Mouse (Mus musculus): ENCODE measurements around the gene Cdsn. TPM values are rescaled to one million over a fixed set of nuclear protein-coding genes. Genes with fewer than 3 reads are reported as not detected.

Gene Cdsn
- total RNA-seq, 1 experiment, result 1.1 TPM

DNA sequence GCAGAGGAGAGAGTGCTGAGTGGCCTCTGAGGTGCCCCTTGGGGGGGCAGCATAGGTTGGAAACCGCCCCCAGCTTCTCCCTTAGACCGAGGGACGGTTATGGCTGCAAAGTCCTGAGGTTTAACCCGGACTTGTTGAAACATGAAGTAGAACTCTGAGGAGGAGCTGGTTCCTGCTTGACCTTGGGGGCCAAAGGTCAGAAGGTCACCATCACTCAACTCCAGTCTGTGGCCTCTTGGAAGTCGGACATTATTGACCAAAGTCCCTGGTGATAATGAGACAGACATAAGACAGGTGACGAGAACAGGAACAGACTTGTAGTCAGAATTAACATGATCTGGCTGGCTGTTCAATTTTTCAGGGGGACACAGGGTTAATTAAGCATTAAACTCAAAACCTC lies 37.2 kb upstream of the Cdsn start:
- H3K27ac ChIP-seq (ENCODE audit: insufficient read depth, low read depth, low read length, poor library complexity, severe bottlenecking), result peak overlapping the region; percentile 16; the same call in 1 of the 2 replicates
- H3K4me1 ChIP-seq (ENCODE audit: control insufficient read depth in 2 of 2, insufficient read depth in 2 of 2, low read length in 2 of 2, poor library complexity in 1 of 2), result peaks cover 5 to 12% of the 10 kb centered on the region in 2 experiments; a peak in 2 of 4 replicates
- TF ChIP-seq ZC3H11A (IDR thresholded peaks at IDR 0.05; ENCODE audit: borderline replicate concordance, low read depth, low read length), result no peak
- no peak for TF ChIP-seq ZNF384 (IDR thresholded peaks at IDR 0.05; ENCODE audit: low read depth, low read length)
- TF ChIP-seq MAFK (IDR thresholded peaks at IDR 0.05; ENCODE audit: insufficient read depth, low read depth, low read length), result no peak
- TF ChIP-seq CHD2 (IDR thresholded peaks at IDR 0.05; ENCODE audit: low read depth, low read length), result no peak
- no peak for TF ChIP-seq HCFC1 (IDR thresholded peaks at IDR 0.05; ENCODE audit: borderline replicate concordance, insufficient read depth, low read length)
- no peak overlapping the region for H3K4me3 ChIP-seq (ENCODE audit: insufficient read depth in 1 of 2, low read depth in 1 of 2, low read length in 2 of 2, poor library complexity in 1 of 2, severe bottlenecking in 1 of 2)
- H3K36me3 ChIP-seq (ENCODE audit: control insufficient read depth, insufficient read depth, low read length, poor library complexity, severe bottlenecking), result peaks cover 34% of the 10 kb centered on the region
- no peak for DNase-seq (ENCODE audit: low read depth, low spot score)
- no peaks in the 10 kb centered on the region for H3K9me3 ChIP-seq (ENCODE audit: control insufficient read depth, insufficient read depth, low read depth, low read length)
- in situ Hi-C loops (cut with MboI; ENCODE audit: low sequenced_read_pairs in 2 of 2, unreplicated experiment in 2 of 2), result no loop called here
- peak overlapping the region; percentile 3; the same call in 1 of the 2 replicates for H3K9ac ChIP-seq (ENCODE audit: insufficient read depth, low read depth, low read length, poor library complexity, severe bottlenecking)

- in situ Hi-C loops (cut with MboI; ENCODE audit: low sequenced_read_pairs in 2 of 2, unreplicated experiment in 2 of 2), result no loop called here
- DNase-seq (ENCODE audit: low read depth, low spot score), result no peak
- H3K27ac ChIP-seq (ENCODE audit: insufficient read depth, low read depth, low read length, poor library complexity, severe bottlenecking), result peak overlapping the region; percentile 15; the same call in 1 of the 2 replicates
Measured at GRCm38 (mm10) chr17:35515911-35516640, 35.9 kb upstream of the Cdsn start.

DNA sequence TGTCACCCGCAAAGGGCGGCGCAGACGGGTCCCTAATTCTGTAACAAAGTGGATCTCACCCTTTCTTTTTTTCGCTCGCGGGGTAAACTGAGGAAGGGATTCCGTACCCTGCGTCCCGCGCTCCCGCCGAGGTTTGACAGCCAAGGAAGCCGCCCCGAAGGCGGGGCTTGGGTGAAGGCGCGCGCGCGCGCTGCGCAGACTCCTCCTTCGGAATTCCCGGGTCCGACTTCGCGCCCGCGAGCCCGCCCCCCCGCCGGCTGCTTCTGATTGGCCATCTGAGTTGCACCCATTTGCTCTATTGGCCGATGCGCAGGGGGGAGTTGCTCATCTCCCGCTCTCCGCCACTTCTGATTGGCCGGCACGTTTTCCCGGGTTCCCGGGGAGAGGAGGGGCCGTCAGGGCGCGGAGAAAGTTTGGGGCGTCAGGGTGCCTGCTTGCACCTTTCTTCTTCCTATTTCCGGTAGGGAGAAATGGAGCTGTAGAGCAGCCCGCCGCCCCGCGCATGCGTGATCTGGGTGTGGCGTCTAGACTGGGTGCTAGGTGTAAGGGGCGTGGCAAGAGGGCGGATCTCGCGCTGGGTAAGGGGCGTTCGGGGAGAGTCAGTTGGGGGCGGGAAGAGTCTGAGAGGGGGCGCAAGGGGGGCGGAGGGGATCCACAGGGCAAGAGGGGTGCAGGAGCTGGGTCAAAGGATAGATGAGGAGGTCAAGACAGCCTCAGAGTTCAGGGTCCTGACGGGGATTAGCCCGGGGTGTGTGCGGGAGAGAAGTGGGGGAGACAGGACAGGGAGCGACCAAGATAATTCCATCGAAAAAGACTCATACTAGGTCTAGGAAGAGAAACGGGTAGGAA lies 35.1 kb upstream of the Cdsn start, which contains the start of the genes Tcf19 and Cchcr1:
Gene Tcf19 (minus strand): TSS at position 173 of the 849 bp plus-strand sequence.
Gene Cchcr1 (plus strand): TSS at position 449 of the 849 bp plus-strand sequence.
- H3K36me3 ChIP-seq (ENCODE audit: control insufficient read depth, insufficient read depth, low read length, poor library complexity, severe bottlenecking), result peaks cover 18% of the 10 kb centered on the region
- H3K4me1 ChIP-seq (ENCODE audit: control insufficient read depth in 2 of 2, insufficient read depth in 2 of 2, low read length in 2 of 2, poor library complexity in 1 of 2), result peaks cover 5 to 12% of the 10 kb centered on the region in 2 experiments; a peak in 2 of 4 replicates
- DNase-seq (ENCODE audit: low read depth, low spot score), result peak; percentile 94
- TF ChIP-seq HCFC1 (IDR thresholded peaks at IDR 0.05; ENCODE audit: borderline replicate concordance, insufficient read depth, low read length) (no peak), ZNF384 (IDR thresholded peaks at IDR 0.05; ENCODE audit: low read depth, low read length) (no peak), MAFK (IDR thresholded peaks at IDR 0.05; ENCODE audit: insufficient read depth, low read depth, low read length) (no peak), ZC3H11A (IDR thresholded peaks at IDR 0.05; ENCODE audit: borderline replicate concordance, low read depth, low read length) (no peak), CHD2 (IDR thresholded peaks at IDR 0.05; ENCODE audit: low read depth, low read length) (peak; percentile 87)
- H3K9ac ChIP-seq (ENCODE audit: insufficient read depth, low read depth, low read length, poor library complexity, severe bottlenecking), result peak within 1 kb of the TSS; percentile 68
- in situ Hi-C loops (cut with MboI; ENCODE audit: low sequenced_read_pairs in 2 of 2, unreplicated experiment in 2 of 2), result no loop called here
- H3K4me3 ChIP-seq (ENCODE audit: insufficient read depth in 1 of 2, low read depth in 1 of 2, low read length in 2 of 2, poor library complexity in 1 of 2, severe bottlenecking in 1 of 2), result peak within 1 kb of the TSS; percentile 65 to 66
- no peaks in the 10 kb centered on the region for H3K9me3 ChIP-seq (ENCODE audit: control insufficient read depth, insufficient read depth, low read depth, low read length)
- H3K27ac ChIP-seq (ENCODE audit: insufficient read depth, low read depth, low read length, poor library complexity, severe bottlenecking), result peak within 1 kb of the TSS; percentile 57

More at GRCm38 (mm10) chr17:35515911-35516640, 35.9 kb upstream of the Cdsn start:
- peaks cover 5 to 12% of the 10 kb centered on the region in 2 experiments; a peak in 2 of 4 replicates for H3K4me1 ChIP-seq (ENCODE audit: control insufficient read depth in 2 of 2, insufficient read depth in 2 of 2, low read length in 2 of 2, poor library complexity in 1 of 2)
- no peaks in the 10 kb centered on the region for H3K9me3 ChIP-seq (ENCODE audit: control insufficient read depth, insufficient read depth, low read depth, low read length)
- peak overlapping the region; percentile 68 for H3K9ac ChIP-seq (ENCODE audit: insufficient read depth, low read depth, low read length, poor library complexity, severe bottlenecking)
- H3K36me3 ChIP-seq (ENCODE audit: control insufficient read depth, insufficient read depth, low read length, poor library complexity, severe bottlenecking), result peaks cover 24% of the 10 kb centered on the region
- TF ChIP-seq ZC3H11A (IDR thresholded peaks at IDR 0.05; ENCODE audit: borderline replicate concordance, low read depth, low read length) (no peak), CHD2 (IDR thresholded peaks at IDR 0.05; ENCODE audit: low read depth, low read length) (no peak)
- H3K4me3 ChIP-seq (ENCODE audit: insufficient read depth in 1 of 2, low read depth in 1 of 2, low read length in 2 of 2, poor library complexity in 1 of 2, severe bottlenecking in 1 of 2), result peak overlapping the region; percentile 62 to 65

- peak overlapping the region; percentile 57 for H3K27ac ChIP-seq (ENCODE audit: insufficient read depth, low read depth, low read length, poor library complexity, severe bottlenecking)
- H3K36me3 ChIP-seq (ENCODE audit: control insufficient read depth, insufficient read depth, low read length, poor library complexity, severe bottlenecking), result peaks cover 13% of the 10 kb centered on the region
- peaks cover 5 to 10% of the 10 kb centered on the region in 2 experiments; a peak in 2 of 4 replicates for H3K4me1 ChIP-seq (ENCODE audit: control insufficient read depth in 2 of 2, insufficient read depth in 2 of 2, low read length in 2 of 2, poor library complexity in 1 of 2)
- in situ Hi-C loops (cut with MboI; ENCODE audit: low sequenced_read_pairs in 2 of 2, unreplicated experiment in 2 of 2), result no loop called here
- peak overlapping the region; percentile 68 for H3K9ac ChIP-seq (ENCODE audit: insufficient read depth, low read depth, low read length, poor library complexity, severe bottlenecking)
- peak overlapping the region; percentile 51 to 66 for H3K4me3 ChIP-seq (ENCODE audit: insufficient read depth in 1 of 2, low read depth in 1 of 2, low read length in 2 of 2, poor library complexity in 1 of 2, severe bottlenecking in 1 of 2)
- DNase-seq (ENCODE audit: low read depth, low spot score), result no peak
- no peaks in the 10 kb centered on the region for H3K9me3 ChIP-seq (ENCODE audit: control insufficient read depth, insufficient read depth, low read depth, low read length)
- TF ChIP-seq MAFK (IDR thresholded peaks at IDR 0.05; ENCODE audit: insufficient read depth, low read depth, low read length) (no peak), ZNF384 (IDR thresholded peaks at IDR 0.05; ENCODE audit: low read depth, low read length) (no peak), CHD2 (IDR thresholded peaks at IDR 0.05; ENCODE audit: low read depth, low read length) (no peak), HCFC1 (IDR thresholded peaks at IDR 0.05; ENCODE audit: borderline replicate concordance, insufficient read depth, low read length) (no peak), ZC3H11A (IDR thresholded peaks at IDR 0.05; ENCODE audit: borderline replicate concordance, low read depth, low read length) (no peak)
Measured at GRCm38 (mm10) chr17:35517526-35517925, 34.4 kb upstream of the Cdsn start.
